Mouse (Mus musculus) cerebellum, postnatal 14 days (tissue): ENCODE data around the gene Ifna12.
"Not testable (repeated sequence)": the region's sequence is repeated elsewhere in the genome, so short reads cannot be mapped to it uniquely, and the experiment has no call there.

Experiments used
- DNase-seq, 2 experiments: peaks; one replicate each; pipeline ENCODE4 v3.0.0; 2021; ENCODE audit warnings: mixed read lengths in 2 of 2

Ifna12 gene

DNA sequence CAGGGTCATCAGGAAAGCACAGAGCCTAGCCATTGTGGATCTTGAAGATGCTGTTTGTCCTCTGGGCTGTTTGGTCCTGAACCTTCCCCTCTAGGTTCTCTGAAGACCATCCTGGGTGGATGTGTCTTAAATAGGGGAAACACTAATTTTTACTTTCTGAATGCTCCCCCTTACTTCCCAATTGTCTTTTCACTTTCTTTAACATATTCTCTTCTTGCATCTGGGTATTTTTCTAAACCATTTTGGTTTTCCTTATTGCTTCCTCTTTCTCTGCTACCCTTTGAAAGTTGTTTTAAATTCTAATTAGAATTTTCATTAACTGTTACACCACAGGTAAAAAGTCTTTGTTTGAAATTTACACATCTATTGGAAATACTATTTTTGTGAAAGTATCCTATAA, at the start of gene Ifna12:
Gene Ifna12 (minus strand): TSS at position 101 of the 400 bp plus-strand sequence.
- DNase-seq = no peak

DNA sequence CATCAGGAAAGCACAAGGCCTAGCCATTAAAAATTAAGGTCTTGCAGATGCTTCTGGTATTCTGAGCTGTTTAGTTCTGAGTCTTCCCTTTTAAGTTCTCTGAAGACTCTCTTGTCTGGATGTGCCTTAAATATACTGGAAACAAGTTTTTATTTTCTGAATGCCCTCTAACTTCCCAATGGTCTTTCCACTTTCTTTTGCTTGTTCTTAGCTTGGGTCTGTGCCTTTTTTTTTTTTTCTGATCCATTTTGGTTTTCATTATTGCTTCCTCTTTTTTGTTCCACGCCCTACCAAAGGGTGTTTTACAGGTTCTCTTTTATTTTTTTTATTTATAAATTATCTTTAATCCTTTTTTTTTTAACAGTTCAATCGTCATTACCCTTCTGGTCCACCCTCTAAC, 41.2 kb upstream of the Ifna12 start, which contains the start of gene Ifna13:
Gene Ifna13 (minus strand): TSS at position 101 of the 400 bp plus-strand sequence.
- DNase-seq = no peak

DNA sequence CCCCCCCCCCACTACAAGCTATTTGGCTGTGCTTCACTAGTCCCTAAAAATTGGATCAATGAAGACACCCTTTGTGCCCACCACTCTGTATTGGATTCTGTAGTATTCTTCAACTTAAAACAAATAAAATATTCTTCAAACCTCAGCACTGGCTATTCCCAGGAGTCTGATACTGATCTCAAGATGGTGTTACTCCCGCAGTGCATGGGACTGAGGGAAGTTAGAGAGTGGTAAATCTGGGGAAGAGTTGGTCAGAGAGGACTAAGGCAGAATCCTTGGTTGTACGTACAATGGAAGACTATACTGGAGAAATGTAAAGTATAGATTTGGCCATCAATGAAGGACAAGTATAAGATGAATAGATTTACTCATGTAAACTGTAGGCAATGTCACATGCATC, 39.4 kb upstream of the Ifna12 start:
- DNase-seq = no peak

DNA sequence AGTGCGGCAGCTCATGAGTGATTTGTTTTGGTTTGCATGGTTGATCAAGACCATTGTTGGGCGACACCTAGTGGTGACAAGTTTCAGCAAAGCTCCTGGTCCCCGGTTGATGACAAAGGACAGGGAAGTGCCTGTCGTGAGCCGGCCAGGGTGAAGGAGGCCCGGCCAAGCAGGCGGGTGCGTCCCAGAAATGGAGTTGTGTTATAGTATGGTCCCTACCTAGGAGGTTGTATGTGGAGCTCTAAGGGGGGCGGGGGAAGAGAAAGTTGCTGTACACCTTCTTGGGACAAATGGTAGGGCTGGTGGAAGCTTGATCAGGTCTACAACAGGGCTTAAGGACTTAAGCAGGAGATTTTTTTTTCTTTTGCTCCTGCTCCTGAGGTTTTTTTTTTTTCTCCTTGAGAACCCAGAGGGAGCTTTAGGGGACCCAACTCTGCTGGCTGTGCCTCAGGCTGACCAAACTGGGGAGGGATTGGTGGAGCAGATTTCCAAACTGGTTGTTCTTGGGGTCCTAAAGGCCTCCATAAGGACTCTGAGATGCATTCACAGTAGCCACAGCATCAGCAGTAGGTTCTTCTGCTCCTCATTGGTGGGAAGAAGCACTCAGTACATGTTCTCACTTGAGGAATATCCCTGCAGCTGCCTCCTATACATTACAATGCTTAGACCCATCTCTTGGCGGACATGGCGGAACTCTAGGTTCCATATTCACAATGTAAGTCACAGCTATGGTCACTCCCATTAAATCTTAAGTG, 38.1 kb upstream of the Ifna12 start:
- peak; percentile 98 to 99 for DNase-seq

DNA sequence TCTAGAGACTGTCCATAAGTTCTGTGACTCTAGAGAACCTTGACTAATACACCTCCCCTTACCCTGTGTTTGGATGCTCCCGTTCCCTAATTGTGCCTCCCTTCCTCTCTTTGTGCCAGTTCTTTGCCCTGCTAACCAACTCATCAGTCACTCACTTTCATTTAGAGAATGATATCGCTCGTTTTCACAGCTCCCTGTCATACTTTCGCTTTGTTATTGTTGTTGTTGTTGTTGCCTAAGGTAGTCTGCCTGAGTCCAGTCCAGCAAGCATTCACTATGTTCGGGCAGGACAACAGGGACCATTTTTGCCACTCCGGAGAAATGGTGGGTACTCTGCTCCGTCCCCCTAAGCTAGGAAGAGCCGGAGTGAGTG, 37.5 kb upstream of the Ifna12 start:
- DNase-seq = no peak

DNA sequence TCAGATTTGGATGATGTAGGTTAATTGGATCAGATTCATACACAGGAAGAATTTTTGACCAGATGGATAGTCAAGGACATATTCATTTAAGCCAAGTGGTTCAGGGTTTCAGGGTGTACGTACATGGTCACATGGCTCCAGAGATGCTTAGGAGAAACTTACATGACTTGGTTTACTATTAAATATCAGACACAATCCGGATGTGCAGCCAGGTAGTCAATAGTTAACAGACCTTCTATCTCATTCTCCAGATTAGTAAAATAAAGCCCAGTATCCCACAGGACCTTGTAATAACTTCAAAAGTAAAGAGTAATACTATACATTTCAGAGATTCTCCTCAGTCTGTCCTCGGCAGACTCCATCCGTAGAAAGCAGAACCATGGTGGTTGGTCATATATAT, 31.1 kb upstream of the Ifna12 start, which contains the start of gene C87499:
Gene C87499 (minus strand): TSS at position 101 of the 400 bp plus-strand sequence.
- DNase-seq = no peak

DNA sequence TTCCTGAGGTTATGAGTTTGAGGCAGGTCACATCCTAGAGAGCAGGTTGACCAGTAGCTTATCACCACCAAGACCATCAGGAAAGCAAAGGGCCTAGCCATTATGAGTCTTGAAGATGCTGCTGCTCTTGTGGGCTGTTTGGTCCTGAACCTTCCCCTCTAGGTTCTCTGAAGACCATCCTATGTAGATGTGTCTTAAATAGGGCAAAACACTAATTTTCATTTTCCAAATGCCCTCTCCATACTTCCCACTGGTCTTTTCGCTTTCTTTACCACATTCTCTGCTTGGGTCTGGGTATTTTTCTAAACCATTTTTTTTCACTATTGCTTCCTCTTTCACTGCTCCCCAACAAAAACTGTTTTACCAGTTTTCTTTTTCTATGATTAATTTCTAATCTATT, 10.9 kb downstream of the Ifna12 start, which contains the start of gene Ifna9:
Gene Ifna9 (minus strand): TSS at position 101 of the 400 bp plus-strand sequence.
- no peak for DNase-seq

DNA sequence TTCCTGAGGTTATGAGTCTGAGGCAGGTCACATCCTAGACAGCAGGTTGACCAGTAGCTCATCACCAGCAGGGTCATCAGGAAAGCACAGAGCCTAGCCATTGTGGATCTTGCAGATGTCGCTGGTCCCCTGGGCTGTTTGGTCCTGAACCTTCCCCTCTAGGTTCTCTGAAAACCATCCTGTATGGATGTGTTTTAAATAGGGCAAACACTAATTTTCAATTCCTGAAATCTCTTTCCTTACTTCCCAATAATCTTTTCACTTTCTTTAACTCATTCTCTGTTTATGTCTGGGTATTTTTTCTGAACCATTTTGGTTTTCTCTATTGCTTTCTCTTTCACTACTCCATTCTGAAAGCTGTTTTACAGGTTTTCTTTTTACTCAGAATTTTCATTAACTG, 31.5 kb downstream of the Ifna12 start, which contains the start of gene Ifna14:
Gene Ifna14 (minus strand): TSS at position 101 of the 400 bp plus-strand sequence.
- DNase-seq = no peak

DNA sequence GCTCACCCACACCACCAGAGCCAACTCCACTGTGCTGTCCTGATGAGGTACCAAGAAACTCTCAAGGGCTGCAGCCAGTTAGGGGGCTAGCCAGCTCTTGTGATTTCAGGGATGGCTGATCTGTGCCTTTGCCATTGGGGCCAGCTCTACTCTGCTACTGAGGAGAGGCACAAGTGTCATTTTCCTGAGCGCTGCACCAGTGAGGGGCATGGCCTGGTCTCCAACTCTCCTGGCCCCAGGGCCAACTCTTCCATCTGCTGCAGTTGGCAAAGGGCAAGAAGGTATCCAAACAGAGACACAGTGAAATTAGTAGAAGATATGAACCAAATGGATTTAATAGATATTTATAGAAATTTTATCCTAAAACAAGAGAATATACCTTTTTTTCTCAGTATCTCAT, 41.4 kb downstream of the Ifna12 start:
- peak; percentile 36 to 77 for DNase-seq

DNA sequence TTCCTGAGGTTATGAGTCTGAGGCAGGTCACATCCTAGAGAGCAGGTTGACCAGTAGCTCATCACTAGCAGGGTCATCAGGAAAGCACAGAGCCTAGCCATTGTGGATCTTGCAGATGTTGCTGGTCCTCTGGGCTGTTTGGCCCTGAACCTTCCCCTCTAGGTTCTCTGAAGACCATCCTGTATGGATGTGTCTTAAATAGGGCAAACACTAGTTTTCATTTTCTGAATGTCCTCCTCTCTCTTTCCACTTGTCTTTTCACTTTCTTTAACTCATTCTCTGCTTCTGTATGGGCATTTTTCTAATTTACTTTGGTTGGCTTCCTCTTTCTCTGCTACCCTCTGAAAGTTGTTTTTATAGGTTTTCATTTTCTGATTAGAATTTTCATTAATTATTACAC, 45.0 kb downstream of the Ifna12 start, which contains the start of gene Ifna15:
Gene Ifna15 (minus strand): TSS at position 101 of the 400 bp plus-strand sequence.
- DNase-seq = not testable (repeated sequence)
